Mouse (Mus musculus) liver, embryonic 15.5 days (tissue): ENCODE results near the gene Cenpl. TPM values are rescaled to one million over a fixed set of nuclear protein-coding genes. Genes with fewer than 3 reads are reported as not detected.
"Not testable (repeated sequence)": the region's sequence is repeated elsewhere in the genome, so short reads cannot be mapped to it uniquely, and the experiment has no call there.

Experiments
- ATAC-seq: fragments of 200-750 bp; cut with Nextera tagmentation; 2 replicates; pipeline ENCODE4 v1.8.0; 2017; ENCODE audit warnings: moderate number of reproducible peaks, mild to moderate bottlenecking, moderate library complexity; ENCODE audit not compliant: insufficient read depth
- H3K27ac ChIP-seq: fragments of 300-500 bp; sonication (generic); replicated peaks from 2 replicates; pipeline ENCODE4 v1.5.1; 2015; ENCODE audit warnings: mild to moderate bottlenecking, inconsistent platforms
- H3K27me3 ChIP-seq: fragments of 300-500 bp; sonication (generic); 2 replicates; pipeline ENCODE4 v1.6.1; 2015; ENCODE audit warnings: mild to moderate bottlenecking, inconsistent platforms
- H3K36me3 ChIP-seq: fragments of 300-500 bp; sonication (generic); replicated peaks from 2 replicates; pipeline ENCODE4 v1.6.1; 2015; ENCODE audit warnings: moderate library complexity, mild to moderate bottlenecking, inconsistent platforms
- H3K4me1 ChIP-seq: fragments of 300-500 bp; sonication (generic); replicated peaks from 2 replicates; pipeline ENCODE4 v1.6.1; 2015; ENCODE audit warnings: inconsistent platforms
- H3K4me2 ChIP-seq: fragments of 300-500 bp; sonication (generic); 2 replicates; pipeline ENCODE4 v1.6.1; 2015; ENCODE audit warnings: moderate library complexity, mild to moderate bottlenecking, inconsistent platforms
- H3K4me3 ChIP-seq: fragments of 300-500 bp; sonication (generic); replicated peaks from 2 replicates; pipeline ENCODE4 v1.5.1; 2015; ENCODE audit warnings: mild to moderate bottlenecking, inconsistent platforms
- H3K9ac ChIP-seq: fragments of 300-500 bp; sonication (generic); 2 replicates; pipeline ENCODE4 v1.6.1; 2015; ENCODE audit warnings: moderate library complexity, mild to moderate bottlenecking, inconsistent platforms
- H3K9me3 ChIP-seq: fragments of 300-500 bp; sonication (generic); replicated peaks from 2 replicates; pipeline ENCODE4 v1.6.1; 2016; ENCODE audit warnings: inconsistent platforms
- WGBS: fragments of 180-500 bp; shearing (Covaris S2); methylation state at CpG from one replicate; pipeline ENCODE4 v1.1.7; 2015; ENCODE audit warnings: mixed read lengths; ENCODE audit not compliant: insufficient replicate concordance; 5-methylcytosine and 5-hydroxymethylcytosine counted together
- polyA plus RNA-seq: library from polyadenylated mRNA; unstranded; fragments of >200 nt; fragmentation: Nextera tagmentation; extraction: Ambion mirVana; gene quantifications from 2 replicates; pipeline ENCODE4 v1.2.1, GENCODE M21; 2015

The Cenpl gene
- 38.0 and 39.3 TPM in 2 replicates for polyA plus RNA-seq

DNA sequence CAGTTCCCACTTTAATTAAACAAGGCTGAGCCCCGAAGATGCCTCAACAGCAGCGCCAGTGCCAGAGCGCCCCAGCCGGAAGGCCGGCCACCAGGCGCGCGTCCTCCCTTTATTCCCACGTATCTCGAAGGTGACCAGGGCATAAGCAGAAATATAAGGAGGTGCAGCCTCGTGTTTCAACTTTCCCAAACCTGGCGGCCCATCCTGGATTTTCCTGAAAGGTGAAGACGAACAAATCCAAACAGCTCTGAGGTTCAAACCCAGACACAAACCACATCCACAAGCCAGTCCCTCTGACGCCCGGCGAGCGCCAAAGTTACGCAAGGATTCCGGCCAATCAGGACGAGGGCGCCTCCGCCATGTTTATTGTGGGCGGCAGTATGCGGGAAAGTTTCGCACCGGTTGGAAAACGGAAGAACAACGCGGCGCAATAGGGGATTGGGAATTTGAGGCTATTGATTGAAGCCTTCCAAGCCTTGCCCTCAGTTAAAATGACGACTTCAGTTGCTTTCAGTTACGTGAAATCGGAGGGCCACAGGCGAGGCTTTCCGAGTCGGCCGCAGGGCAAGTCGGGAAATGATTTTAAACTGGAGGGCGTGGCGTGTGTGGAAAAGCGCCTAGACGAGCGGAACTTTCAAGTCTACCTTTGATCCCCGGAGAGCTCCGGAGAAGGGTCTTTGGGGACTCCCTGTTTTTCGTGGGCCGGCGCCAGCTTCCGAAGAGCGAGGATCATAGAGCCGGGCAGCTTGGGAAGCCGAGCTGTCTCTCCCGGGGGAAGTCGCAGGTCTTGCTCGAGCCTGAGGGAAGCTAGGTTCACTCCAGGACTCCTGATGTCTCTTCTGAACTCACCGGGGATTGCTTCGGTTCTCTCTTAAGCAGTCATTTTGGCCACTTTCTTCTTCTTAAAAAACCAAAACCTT lies at the start of gene Cenpl, which contains the start of gene Dars2:
Cenpl (plus strand) TSS at position 362 of the 920 bp plus-strand sequence.
Dars2 (minus strand) TSS at position 307 of the 920 bp plus-strand sequence.
- Histone ChIP-seq H3K4me3 (peak within 1 kb of the TSS; percentile 94), H3K9ac (peak within 1 kb of the TSS; percentile 88), H3K4me2 (peak within 1 kb of the TSS; percentile 84), H3K4me1 (peaks cover 46% of the 10 kb centered on the region), H3K36me3 (peaks cover 24% of the 10 kb centered on the region), H3K27me3 (no peaks in the 10 kb centered on the region), H3K27ac (peak within 1 kb of the TSS; percentile 89), H3K9me3 (no peaks in the 10 kb centered on the region)
- WGBS, result under 1% methylated on average over 57 of the region's 57 CpGs
- ATAC-seq, result peak; percentile 94

- Histone ChIP-seq H3K27ac (no peak overlapping the region), H3K27me3 (no peaks in the 10 kb centered on the region), H3K4me3 (no peak overlapping the region), H3K9ac (no peak overlapping the region), H3K36me3 (0 out of 2 replicates have a peak, but pooled peaks cover 4% of the 10 kb centered on the region), H3K4me1 (0 out of 2 replicates have a peak, but pooled peaks cover 2% of the 10 kb centered on the region), H3K9me3 (no peaks in the 10 kb centered on the region), H3K4me2 (no peak overlapping the region)
- 76% methylated on average over 5 of the region's 5 CpGs for WGBS
- ATAC-seq, result no peak
These were observed 44.9 kb upstream of the Cenpl start for GRCm38 (mm10) chr1:161025410-161026210.

DNA sequence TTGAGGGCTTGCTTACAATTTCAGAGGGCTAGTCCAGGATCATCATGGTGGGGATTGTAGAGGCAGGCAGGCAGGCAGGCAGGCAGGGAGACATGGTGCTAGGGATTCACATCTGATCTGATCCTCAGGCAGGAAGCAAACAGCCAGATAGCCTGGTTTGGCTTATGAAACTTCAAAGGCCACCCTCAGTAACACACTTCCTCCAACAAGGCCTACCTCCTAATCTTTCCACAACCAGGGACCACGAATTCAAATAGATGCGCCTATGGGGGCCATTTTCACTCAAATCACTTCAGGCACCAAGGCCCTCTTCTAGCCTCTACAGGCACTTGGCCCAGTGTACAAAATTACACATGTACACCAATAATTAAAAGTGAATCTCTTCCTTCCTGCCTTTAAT lies 43.3 kb upstream of the Cenpl start:
- Histone ChIP-seq H3K9ac (no peak overlapping the region), H3K4me3 (no peak overlapping the region), H3K4me1 (peaks cover 8% of the 10 kb centered on the region; the same call in 1 of the 2 replicates), H3K4me2 (no peak overlapping the region), H3K27ac (no peak overlapping the region), H3K27me3 (no peaks in the 10 kb centered on the region), H3K9me3 (no peaks in the 10 kb centered on the region), H3K36me3 (peaks cover 10% of the 10 kb centered on the region; the same call in 1 of the 2 replicates)
- WGBS, result 43% methylated on average over 2 of the region's 2 CpGs
- no peak for ATAC-seq

DNA sequence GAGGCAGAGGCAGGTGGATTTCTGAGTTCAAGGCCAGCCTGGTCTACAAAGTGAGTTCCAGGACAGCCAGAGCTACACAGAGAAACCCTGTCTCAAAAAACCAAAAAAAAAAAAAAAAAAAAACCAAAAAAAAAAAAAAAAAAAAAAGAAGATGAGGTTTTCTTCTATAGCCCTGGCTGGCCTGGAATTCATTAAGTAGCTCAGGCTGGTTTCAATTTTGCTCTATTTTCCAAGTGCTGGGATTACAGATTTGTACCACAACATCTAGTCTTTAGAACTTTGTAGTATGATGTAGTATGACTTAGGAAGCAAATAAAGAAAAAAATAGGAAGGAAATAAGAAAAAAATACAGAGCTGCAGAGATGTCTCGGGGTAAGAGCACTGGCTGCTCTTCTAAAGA lies 42.1 kb upstream of the Cenpl start:
- Histone ChIP-seq H3K4me1 (peaks cover 21% of the 10 kb centered on the region), H3K36me3 (peaks cover 10% of the 10 kb centered on the region; the same call in 1 of the 2 replicates)
- H3K4me3 ChIP-seq, H3K9ac ChIP-seq, ATAC-seq, H3K4me2 ChIP-seq, H3K27me3 ChIP-seq, H3K9me3 ChIP-seq, H3K27ac ChIP-seq: not testable (repeated sequence)
- 75% methylated on average over 1 of the region's 1 CpGs for WGBS

GRCm38 (mm10) chr1:161030058-161030457 lies 40.5 kb upstream of the Cenpl start:
- no peak for ATAC-seq

GRCm38 (mm10) chr1:161031881-161032280 lies 38.6 kb upstream of the Cenpl start:
- Histone ChIP-seq H3K36me3 (peaks cover 26% of the 10 kb centered on the region), H3K9ac (no peak overlapping the region), H3K4me3 (no peak overlapping the region), H3K27me3 (no peaks in the 10 kb centered on the region), H3K27ac (no peak overlapping the region), H3K9me3 (no peaks in the 10 kb centered on the region), H3K4me2 (no peak overlapping the region), H3K4me1 (peaks cover 40% of the 10 kb centered on the region)
- ATAC-seq, result no peak
- 82% methylated on average over 9 of the region's 9 CpGs for WGBS

More at GRCm38 (mm10) chr1:161030058-161030457, 40.5 kb upstream of the Cenpl start:
- 67% methylated on average over 3 of the region's 3 CpGs for WGBS
- no peak overlapping the region for H3K4me2 ChIP-seq
- H3K27me3 ChIP-seq, result no peaks in the 10 kb centered on the region
- peaks cover 30% of the 10 kb centered on the region for H3K4me1 ChIP-seq
- H3K9me3 ChIP-seq, result no peaks in the 10 kb centered on the region
- no peak overlapping the region for H3K4me3 ChIP-seq
- peaks cover 10% of the 10 kb centered on the region; the same call in 1 of the 2 replicates for H3K36me3 ChIP-seq
- no peak overlapping the region for H3K9ac ChIP-seq
- no peak overlapping the region for H3K27ac ChIP-seq

DNA sequence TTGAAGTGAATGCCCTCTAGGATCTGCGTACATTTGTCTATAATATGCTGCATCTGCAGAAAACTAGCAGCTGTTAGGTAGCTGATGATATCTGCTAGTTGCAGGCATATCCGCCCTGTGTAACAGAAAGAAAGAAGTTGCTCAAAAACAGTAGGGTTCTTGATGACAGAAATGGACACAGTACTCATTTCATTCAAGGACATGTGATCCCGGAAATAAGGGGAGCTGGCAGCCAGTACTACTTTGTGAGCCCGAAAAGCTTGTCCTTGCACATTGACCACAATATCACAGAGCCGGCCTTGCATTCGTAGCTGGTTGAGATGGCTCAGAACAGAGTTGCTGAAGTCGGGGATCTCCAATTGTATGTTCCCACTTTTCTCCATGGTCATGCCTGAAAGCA lies 38.2 kb upstream of the Cenpl start:
- Histone ChIP-seq H3K4me3 (no peak overlapping the region), H3K9ac (no peak overlapping the region), H3K27ac (0 out of 2 replicates have a peak overlapping the region, but pooled peaks have one; percentile 20), H3K4me2 (no peak overlapping the region), H3K4me1 (peaks cover 42% of the 10 kb centered on the region), H3K36me3 (peaks cover 29% of the 10 kb centered on the region), H3K27me3 (no peaks in the 10 kb centered on the region), H3K9me3 (no peaks in the 10 kb centered on the region)
- WGBS, result 60% methylated on average over 7 of the region's 7 CpGs
- ATAC-seq, result no peak

DNA sequence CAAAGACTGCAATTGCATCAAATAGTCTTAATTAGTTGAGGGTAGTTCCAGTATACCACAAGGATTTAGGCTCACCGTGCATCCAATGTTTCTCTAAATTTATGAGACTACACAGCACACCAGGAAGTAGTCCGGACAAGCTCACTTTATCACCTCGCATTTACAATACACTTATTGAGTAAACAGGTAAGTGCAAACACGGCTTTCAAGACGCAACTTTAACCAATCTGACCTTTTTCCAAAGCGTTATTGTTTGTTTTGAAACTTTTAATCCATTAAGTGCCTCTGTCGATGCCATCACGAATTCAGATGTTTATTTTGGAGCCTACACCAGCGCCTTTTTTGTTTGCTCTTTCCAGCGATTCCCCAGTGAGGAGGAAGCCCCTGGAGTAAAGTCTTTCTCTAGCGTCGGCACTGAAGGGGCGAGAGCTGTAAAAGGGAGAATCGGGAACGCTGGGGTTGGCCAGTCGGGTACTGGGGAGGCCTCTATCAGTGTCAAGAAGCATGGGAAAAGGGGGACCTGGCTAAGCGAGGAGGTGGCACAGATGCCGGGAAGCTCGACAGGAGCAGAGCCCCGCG lies 36.6 kb upstream of the Cenpl start:
- under 1% methylated on average over 21 of the region's 21 CpGs for WGBS
- H3K27ac ChIP-seq, result peak overlapping the region; percentile 98
- no peaks in the 10 kb centered on the region for H3K9me3 ChIP-seq
- peaks cover 45% of the 10 kb centered on the region for H3K36me3 ChIP-seq
- H3K4me2 ChIP-seq, result peak overlapping the region; percentile 85
- peak overlapping the region; percentile 81 for H3K9ac ChIP-seq
- no peak for ATAC-seq
- H3K27me3 ChIP-seq, result no peaks in the 10 kb centered on the region
- H3K4me3 ChIP-seq, result peak overlapping the region; percentile 85
- peaks cover 53% of the 10 kb centered on the region for H3K4me1 ChIP-seq

- ATAC-seq, result peak; percentile 82
- Histone ChIP-seq H3K27ac (peak within 1 kb of the TSS; percentile 98), H3K27me3 (no peaks in the 10 kb centered on the region), H3K4me1 (peaks cover 57% of the 10 kb centered on the region), H3K36me3 (peaks cover 51% of the 10 kb centered on the region), H3K4me2 (peak within 1 kb of the TSS; percentile 85), H3K9me3 (no peaks in the 10 kb centered on the region), H3K4me3 (peak within 1 kb of the TSS; percentile 85), H3K9ac (peak within 1 kb of the TSS; percentile 81)
- WGBS, result under 1% methylated on average over 76 of the region's 76 CpGs
These were observed 35.9 kb upstream of the Cenpl start, which contains the start of gene Zbtb37 for GRCm38 (mm10) chr1:161034435-161035280. Zbtb37 (minus strand) TSS chr1:161034849.

DNA sequence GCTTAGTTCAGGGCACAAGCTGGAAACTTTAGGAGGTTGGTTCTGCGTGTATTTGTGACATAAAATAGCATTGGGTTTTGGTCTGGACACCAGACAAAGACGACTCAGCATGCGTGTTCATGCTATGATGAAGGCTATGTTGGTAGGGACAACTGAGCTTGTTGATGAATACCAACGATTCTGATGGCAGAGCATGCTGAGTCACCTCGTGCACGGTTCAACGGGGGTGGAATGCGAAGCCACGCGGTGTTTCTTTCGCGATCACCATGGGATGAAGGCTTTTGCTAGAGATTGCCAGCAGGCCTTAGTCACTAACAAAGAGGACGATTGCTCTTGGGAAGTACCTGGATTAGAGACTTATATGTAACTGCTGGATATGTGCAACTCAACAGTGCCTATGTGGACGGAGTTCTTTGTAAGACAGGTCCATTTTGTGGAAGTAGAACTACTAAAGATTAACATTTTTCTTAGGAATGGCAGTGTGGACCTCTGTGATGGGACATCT lies 35.2 kb upstream of the Cenpl start:
- peak; percentile 42 for ATAC-seq
- peak overlapping the region; percentile 85 for H3K4me3 ChIP-seq
- peak overlapping the region; percentile 98 for H3K27ac ChIP-seq
- H3K9me3 ChIP-seq, result no peaks in the 10 kb centered on the region
- peaks cover 56% of the 10 kb centered on the region for H3K4me1 ChIP-seq
- peak overlapping the region; percentile 81 for H3K9ac ChIP-seq
- peaks cover 56% of the 10 kb centered on the region for H3K36me3 ChIP-seq
- peak overlapping the region; percentile 85 for H3K4me2 ChIP-seq
- under 1% methylated on average over 14 of the region's 14 CpGs for WGBS
- H3K27me3 ChIP-seq, result no peaks in the 10 kb centered on the region
